Mouse (Mus musculus): ENCODE measurements around the gene Eif4ebp2.

Eif4ebp2 gene

GRCm38 (mm10) chr10:61419146-61419545 is 33.3 kb downstream of the Eif4ebp2 start:
- peak; percentile 42 for DNase-seq (ENCODE audit: extremely low spot score, low spot score)

GRCm38 (mm10) chr10:61418131-61418900 is 34.1 kb downstream of the Eif4ebp2 start:
- peak; percentile 55 for DNase-seq (ENCODE audit: extremely low spot score, low spot score)

- no peak for DNase-seq (ENCODE audit: extremely low spot score, low spot score)
Measured at GRCm38 (mm10) chr10:61417672-61418071, 34.8 kb downstream of the Eif4ebp2 start, which contains the start of gene Nodal. TSS of gene Nodal (plus strand) at chr10:61417972.

GRCm38 (mm10) chr10:61417046-61417445 is 35.4 kb downstream of the Eif4ebp2 start:
- DNase-seq (ENCODE audit: extremely low spot score, low spot score): no peak

- no peak for DNase-seq (ENCODE audit: extremely low spot score, low spot score)
Measured at GRCm38 (mm10) chr10:61416561-61416960, 35.9 kb downstream of the Eif4ebp2 start.

GRCm38 (mm10) chr10:61415890-61416289 is 36.6 kb downstream of the Eif4ebp2 start:
- DNase-seq (ENCODE audit: extremely low spot score, low spot score): no peak

- DNase-seq (ENCODE audit: extremely low spot score, low spot score): no peak
Measured at GRCm38 (mm10) chr10:61415240-61415639, 37.2 kb downstream of the Eif4ebp2 start.

- no peak for DNase-seq (ENCODE audit: extremely low spot score, low spot score)
Measured at GRCm38 (mm10) chr10:61412910-61413625, 39.4 kb downstream of the Eif4ebp2 start.

- no peak for DNase-seq (ENCODE audit: extremely low spot score, low spot score)
Measured at GRCm38 (mm10) chr10:61410193-61410592, 42.3 kb downstream of the Eif4ebp2 start.

- DNase-seq (ENCODE audit: extremely low spot score, low spot score): no peak
Measured at GRCm38 (mm10) chr10:61409776-61410175, 42.7 kb downstream of the Eif4ebp2 start.

- no peak for DNase-seq (ENCODE audit: extremely low spot score, low spot score)
Measured at GRCm38 (mm10) chr10:61405958-61406357, 46.5 kb downstream of the Eif4ebp2 start.

- DNase-seq (ENCODE audit: extremely low spot score, low spot score): no peak
Measured at GRCm38 (mm10) chr10:61402911-61403310, 49.5 kb downstream of the Eif4ebp2 start.

GRCm38 (mm10) chr10:61402480-61402879 is 50.0 kb downstream of the Eif4ebp2 start:
- DNase-seq (ENCODE audit: extremely low spot score, low spot score): no peak

GRCm38 (mm10) chr10:61400407-61400806 is 52.1 kb downstream of the Eif4ebp2 start:
- DNase-seq (ENCODE audit: extremely low spot score, low spot score): no peak

- peak; percentile 84 for DNase-seq (ENCODE audit: extremely low spot score, low spot score)
Measured at GRCm38 (mm10) chr10:61399156-61399734, 53.2 kb downstream of the Eif4ebp2 start.

GRCm38 (mm10) chr10:61398125-61398524 is 54.3 kb downstream of the Eif4ebp2 start:
- no peak for DNase-seq (ENCODE audit: extremely low spot score, low spot score)

- no peak for DNase-seq (ENCODE audit: extremely low spot score, low spot score)
Measured at GRCm38 (mm10) chr10:61394476-61395136, 57.9 kb downstream of the Eif4ebp2 start.

GRCm38 (mm10) chr10:61392584-61392983 is 59.9 kb downstream of the Eif4ebp2 start:
- no peak for DNase-seq (ENCODE audit: extremely low spot score, low spot score)

GRCm38 (mm10) chr10:61390148-61390547 is 62.3 kb downstream of the Eif4ebp2 start:
- DNase-seq (ENCODE audit: extremely low spot score, low spot score): no peak

- DNase-seq (ENCODE audit: extremely low spot score, low spot score): no peak
Measured at GRCm38 (mm10) chr10:61389020-61389419, 63.4 kb downstream of the Eif4ebp2 start.

- DNase-seq (ENCODE audit: extremely low spot score, low spot score): no peak
Measured at GRCm38 (mm10) chr10:61386284-61386683, 66.2 kb downstream of the Eif4ebp2 start.

- DNase-seq (ENCODE audit: extremely low spot score, low spot score): no peak
Measured at GRCm38 (mm10) chr10:61385174-61385573, 67.3 kb downstream of the Eif4ebp2 start.

All from neural tube, embryonic 10.5 days (tissue).